Mouse (Mus musculus) embryo, embryonic 10.5 days (tissue): ENCODE data around the gene Rbpms2.
"Not testable (repeated sequence)": the region's sequence is repeated elsewhere in the genome, so short reads cannot be mapped to it uniquely, and the experiment has no call there.

ENCODE experiments used
- DNase-seq: peaks from one replicate; pipeline ENCODE4 v3.0.0-alpha.2; 2015; ENCODE audit warnings: low spot score

Rbpms2 gene

DNA sequence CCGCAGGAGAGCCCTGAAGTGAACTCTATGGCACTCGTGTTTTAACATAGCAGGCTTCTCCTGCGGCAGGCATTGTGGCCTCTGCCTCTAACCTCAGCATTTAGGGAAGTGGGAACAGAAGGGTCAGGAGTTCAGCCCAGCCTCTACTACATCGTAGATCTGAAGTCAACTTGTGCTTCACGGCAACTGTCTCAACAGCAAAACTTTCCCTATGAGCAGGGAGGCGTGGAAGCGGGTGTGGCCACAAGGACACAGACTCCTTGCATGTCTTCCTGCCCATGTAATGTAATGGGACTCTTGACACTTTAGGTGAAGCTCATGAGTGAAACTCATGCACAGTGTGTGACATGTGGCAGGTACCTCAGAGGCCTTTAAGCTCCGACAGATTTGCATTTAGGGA is 26.1 kb downstream of the Rbpms2 start:
- no peak for DNase-seq

DNA sequence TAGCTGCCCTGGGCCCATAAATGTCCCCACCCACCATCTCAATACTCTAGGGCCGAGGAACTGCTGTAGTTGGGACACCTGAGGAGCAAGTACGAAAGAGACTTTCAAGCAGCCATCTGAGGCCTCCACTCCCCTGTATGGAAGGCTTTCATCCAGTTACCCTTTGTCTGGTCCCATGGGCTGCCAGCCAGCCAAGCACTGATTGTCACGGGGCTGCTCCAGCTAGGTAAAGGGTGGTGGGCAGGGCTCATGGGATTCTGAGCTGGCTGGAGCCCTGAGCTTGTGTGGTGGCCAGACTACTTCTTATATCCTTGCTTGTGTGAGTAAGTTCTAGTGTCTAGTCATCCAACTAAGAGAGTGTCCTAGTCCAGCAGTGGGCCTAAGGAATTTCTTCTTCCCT is 27.8 kb downstream of the Rbpms2 start:
- no peak for DNase-seq

DNA sequence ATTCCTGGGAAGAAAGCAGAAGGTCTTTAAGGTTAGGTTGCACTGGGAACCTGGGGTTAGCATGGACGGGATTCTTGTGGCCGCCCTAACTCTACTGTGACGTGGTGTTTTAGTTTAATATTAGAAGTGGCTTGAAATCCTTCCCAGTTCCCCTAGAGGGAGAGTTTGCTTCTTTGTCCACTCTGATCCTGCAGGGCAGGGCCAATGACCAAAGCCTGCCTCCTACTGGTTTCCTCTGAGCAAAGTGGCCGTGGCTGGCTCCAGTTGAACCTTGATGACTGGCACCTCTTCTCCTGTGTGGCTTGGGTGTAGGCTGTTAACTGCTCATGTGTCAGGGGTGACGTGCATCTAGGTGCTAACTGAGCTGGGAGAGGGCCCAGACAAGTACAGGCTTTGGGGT is 31.6 kb downstream of the Rbpms2 start:
- DNase-seq, result no peak

DNA sequence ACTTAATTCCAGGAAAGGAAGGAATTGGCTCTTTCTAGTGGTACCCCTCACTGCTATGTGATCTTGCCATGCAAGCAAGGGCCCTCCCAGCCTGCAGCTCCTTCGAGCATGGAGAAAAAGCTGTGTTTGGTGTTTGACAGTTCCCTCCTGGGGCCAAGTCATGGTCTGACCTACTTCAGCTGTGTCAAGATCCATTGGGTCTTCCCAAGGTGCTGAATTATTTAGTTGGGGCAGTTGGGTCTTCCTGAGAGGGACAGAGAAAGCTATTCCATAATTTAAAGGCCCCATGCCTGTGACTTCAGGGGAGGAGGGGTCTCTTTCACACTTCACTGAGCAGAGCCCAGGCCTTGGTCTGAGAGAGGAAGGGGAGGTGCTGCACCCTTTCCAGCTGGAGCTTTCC is 32.0 kb downstream of the Rbpms2 start:
- no peak for DNase-seq

DNA sequence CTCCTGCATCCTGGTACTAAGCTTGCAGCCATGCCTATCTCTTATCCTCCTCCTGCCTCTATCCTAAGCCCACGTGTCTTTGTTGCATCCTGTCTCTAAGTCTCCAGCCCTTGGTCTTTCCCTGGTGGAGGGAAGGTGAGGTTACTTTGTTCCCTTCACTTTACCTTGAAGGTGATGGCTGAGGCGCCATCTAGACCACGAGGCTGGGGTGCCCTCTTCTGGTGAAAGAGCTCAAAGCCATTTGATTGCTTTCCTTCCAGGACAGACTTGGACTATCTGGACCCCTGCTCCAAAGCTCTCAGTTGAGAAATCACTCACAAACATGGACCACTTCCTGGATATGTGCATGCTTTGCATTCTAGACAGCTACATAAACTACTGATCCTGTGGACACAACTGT is 34.7 kb downstream of the Rbpms2 start:
- DNase-seq, result peak; percentile 82

- peak; percentile 76 for DNase-seq
These were observed 36.6 kb downstream of the Rbpms2 start for GRCm38 (mm10) chr9:65666042-65666441.

- no peak for DNase-seq
These were observed 38.3 kb downstream of the Rbpms2 start, which contains the start of gene Oaz2 for GRCm38 (mm10) chr9:65667701-65668100. Oaz2 (plus strand) TSS chr9:65668001.

- DNase-seq, result no peak
These were observed 42.0 kb downstream of the Rbpms2 start for GRCm38 (mm10) chr9:65671431-65671931.

GRCm38 (mm10) chr9:65672996-65673395 is 43.5 kb downstream of the Rbpms2 start:
- DNase-seq, result no peak

DNA sequence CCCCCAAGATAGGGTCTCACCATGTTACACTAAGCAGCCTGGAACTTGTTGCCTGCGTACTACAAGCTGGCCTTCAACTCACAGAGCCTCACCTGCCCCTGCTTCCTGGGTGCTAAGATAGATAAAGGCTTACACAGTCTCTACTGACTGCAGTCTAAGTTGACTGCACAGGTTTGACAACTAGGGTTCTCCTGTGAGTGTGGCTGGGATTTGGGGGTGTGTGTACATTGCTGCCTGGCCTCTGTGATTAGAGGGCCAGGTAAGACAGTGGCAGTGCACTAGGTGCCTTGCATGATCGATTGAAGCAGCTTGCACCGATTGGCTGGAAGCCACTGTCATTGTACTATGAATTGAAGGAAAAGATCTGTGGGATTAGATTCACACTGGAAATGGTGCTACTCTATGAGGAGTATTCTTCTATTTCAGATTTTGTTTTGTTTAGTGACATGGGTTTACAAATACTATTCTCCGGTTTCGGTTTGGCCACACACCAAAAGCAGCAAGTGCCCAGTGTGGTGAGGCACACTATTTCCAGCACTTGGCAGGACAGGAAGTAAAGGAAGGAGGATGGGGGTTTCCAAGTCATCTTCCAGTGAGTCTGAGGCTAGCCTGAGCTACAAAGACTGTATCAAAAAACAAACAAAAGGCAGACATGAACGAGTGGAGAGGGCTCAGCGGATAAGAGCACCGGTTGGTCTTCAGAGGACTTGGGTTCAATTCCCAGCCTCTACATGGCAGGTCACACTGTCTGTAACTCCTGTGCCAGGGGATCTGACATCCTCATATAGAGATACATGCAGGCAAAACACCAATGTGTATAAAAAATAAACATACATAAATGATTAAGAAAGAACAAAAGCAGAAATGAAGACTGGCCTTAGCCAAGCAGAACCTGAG is 46.3 kb downstream of the Rbpms2 start:
- DNase-seq, result no peak

- DNase-seq, result peak; percentile 99
These were observed 47.1 kb downstream of the Rbpms2 start for GRCm38 (mm10) chr9:65676358-65677118.

DNA sequence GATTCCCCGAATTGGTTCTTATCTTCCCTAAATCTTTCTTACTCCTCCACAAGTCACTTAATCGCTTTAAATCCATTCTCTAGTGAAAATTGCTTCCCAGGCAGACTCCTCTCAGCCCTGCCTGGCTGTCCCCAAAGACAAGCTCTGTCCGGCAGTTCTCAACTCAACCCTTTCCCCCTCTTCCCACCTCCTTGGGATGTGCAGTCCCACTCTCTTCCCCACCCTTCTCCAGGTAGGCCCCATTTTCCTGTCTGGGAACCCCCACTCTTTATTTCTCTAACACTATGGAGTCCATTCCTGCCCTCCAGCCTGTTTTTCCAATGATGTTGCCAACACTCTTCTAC is 47.6 kb downstream of the Rbpms2 start:
- no peak for DNase-seq

DNA sequence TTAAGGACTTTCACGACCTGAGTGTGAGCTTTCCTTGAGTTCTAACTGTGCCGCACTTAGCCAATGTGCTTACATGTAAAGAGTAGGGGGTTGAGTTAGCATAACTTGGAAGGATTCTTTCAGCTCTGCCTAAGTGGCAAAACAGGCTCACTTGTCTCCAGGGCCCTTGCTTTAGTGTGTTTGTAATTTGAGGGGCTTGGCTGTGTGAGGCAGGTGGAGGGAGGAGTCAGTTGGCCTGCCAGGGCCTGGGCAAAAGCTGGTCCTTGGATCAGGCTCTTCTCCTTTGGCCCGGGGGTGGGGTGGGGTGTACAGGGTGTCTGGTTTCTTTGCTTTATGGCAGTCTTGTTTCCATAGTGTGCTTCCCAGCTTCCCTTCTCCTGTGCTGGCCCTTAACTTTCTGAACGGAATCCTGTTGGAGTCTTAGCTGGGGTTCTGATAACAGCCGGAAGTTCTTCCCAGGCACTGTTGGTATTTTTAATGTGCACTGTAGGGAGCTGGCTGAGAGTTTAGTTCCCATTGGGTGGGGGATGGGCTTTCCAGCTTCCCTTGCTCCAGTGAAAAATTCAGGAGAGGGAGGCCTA is 49.8 kb downstream of the Rbpms2 start:
- DNase-seq, result peak; percentile 58

DNA sequence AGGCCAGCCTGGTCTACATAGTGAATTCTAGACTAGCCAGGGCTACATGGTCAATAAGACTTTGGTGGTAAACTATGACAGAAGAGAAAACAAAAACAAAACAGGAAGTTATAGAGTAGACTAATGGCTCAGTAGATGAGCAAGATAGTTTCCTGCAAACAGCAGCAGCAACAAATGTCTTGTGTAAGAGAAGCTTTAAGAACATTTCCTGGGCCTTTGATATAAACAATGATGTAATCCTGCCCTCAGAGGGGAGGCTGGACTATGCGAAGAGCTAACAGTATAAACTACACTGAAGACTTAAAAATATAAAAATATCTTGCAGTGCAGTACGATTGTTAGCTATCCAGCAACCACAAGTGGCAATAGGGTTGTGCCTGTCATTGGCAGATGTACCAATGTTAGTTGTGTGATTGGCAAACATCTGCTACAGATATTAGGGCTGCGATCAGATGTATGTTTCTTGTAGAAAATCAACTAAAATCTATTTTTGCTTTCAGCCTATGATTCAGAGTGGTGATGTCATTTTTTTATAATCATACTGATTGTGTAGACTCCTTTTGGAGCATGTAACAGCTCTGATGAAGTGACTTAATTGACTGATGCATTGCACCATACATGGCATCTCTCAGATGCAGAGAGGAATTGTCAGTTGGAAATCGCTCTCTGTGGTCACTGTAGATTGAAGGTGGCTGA is 51.6 kb downstream of the Rbpms2 start:
- no peak for DNase-seq

- DNase-seq, result no peak
These were observed 52.1 kb downstream of the Rbpms2 start for GRCm38 (mm10) chr9:65681634-65681940.

- no peak for DNase-seq
These were observed 52.7 kb downstream of the Rbpms2 start for GRCm38 (mm10) chr9:65682183-65682582.

- DNase-seq, result peak; percentile 66
These were observed 53.5 kb downstream of the Rbpms2 start for GRCm38 (mm10) chr9:65682994-65683393.

DNA sequence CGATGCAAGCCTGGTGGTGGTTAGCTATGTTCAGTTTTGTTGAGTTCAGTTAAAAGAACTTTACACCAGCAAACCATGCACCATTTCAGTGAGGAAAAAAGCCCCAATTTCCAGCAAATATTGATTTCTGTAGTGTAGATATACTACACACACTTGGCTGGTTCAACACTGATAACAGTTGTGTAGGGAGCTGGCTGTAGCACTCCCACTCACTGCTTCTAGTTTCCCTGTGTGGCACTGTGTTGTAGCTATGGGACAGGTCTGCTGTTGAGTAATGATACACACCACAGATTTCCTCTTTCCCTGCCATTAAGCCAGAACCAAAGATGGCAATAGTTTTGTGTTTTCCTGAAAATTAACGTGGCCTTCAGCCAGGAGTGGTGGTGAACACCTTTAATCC is 55.3 kb downstream of the Rbpms2 start:
- DNase-seq, result no peak

- not testable (repeated sequence) for DNase-seq
These were observed 60.4 kb downstream of the Rbpms2 start for GRCm38 (mm10) chr9:65689869-65690268.

- DNase-seq, result no peak
These were observed 63.0 kb downstream of the Rbpms2 start for GRCm38 (mm10) chr9:65692466-65692865.

GRCm38 (mm10) chr9:65692959-65693603 is 63.6 kb downstream of the Rbpms2 start:
- DNase-seq, result no peak

GRCm38 (mm10) chr9:65695646-65696045 is 66.2 kb downstream of the Rbpms2 start:
- no peak for DNase-seq
